Mouse (Mus musculus) c-Kit-positive CD71-positive TER-119-positive erythroid progenitor cells, embryonic 14.5 days (primary cell): Measurements from ENCODE around the gene Dgcr6.
"Not testable (repeated sequence)": the region's sequence is repeated elsewhere in the genome, so short reads cannot be mapped to it uniquely, and the experiment has no call there.

Source experiments
- DNase-seq: peaks from one replicate; pipeline ENCODE4 v3.0.0-alpha.2; 2013; ENCODE audit warnings: low spot score

Gene Dgcr6

GRCm38 (mm10) chr16:18052731-18053202 lies at the start of gene Dgcr6:
Gene Dgcr6, plus strand, starts transcription at chr16:18052860.
- DNase-seq, result peak; percentile 48

GRCm38 (mm10) chr16:18004589-18004988 lies 48.1 kb upstream of the Dgcr6 start:
- no peak for DNase-seq

DNA sequence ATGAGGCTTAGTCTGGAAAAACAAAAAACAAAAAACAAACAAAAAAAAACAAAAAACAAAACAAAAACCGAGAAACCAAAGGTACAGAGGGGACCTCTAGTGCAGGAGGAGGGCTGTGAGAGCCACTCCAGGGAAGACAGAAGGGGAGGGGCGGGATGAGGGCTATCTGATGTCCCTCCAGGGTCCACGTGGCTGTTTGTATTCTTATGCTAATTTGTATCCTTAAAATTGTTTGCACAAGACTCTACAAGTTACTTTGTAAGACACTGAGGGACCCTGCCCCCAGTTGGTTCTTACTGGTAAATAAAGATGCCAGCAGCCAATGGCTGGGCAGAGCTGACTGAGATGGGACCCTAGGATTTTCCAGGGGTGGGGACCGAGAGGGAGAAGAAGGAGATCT lies 45.6 kb upstream of the Dgcr6 start:
- no peak for DNase-seq

- DNase-seq, result no peak
Measured at GRCm38 (mm10) chr16:18011101-18011500, 41.6 kb upstream of the Dgcr6 start.

DNA sequence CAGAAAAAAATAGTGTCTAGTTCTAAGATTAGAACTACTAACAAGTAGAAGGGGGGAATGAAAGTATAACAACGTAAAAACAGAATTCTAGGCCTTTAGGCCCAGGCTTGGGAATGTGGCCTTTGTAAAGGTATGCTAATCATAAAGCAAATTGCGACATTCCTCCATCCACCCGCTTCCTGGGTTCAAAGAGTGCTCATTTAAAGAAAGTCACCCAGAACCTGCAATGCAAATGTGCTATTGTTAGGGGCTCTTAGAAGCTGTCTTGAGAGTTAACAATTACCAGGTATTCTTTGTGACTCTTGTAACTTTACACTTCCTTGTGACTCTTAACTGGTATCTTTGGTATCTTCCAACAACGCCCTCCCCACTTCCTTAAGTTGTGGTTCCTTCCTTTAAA lies 36.2 kb upstream of the Dgcr6 start:
- not testable (repeated sequence) for DNase-seq

DNA sequence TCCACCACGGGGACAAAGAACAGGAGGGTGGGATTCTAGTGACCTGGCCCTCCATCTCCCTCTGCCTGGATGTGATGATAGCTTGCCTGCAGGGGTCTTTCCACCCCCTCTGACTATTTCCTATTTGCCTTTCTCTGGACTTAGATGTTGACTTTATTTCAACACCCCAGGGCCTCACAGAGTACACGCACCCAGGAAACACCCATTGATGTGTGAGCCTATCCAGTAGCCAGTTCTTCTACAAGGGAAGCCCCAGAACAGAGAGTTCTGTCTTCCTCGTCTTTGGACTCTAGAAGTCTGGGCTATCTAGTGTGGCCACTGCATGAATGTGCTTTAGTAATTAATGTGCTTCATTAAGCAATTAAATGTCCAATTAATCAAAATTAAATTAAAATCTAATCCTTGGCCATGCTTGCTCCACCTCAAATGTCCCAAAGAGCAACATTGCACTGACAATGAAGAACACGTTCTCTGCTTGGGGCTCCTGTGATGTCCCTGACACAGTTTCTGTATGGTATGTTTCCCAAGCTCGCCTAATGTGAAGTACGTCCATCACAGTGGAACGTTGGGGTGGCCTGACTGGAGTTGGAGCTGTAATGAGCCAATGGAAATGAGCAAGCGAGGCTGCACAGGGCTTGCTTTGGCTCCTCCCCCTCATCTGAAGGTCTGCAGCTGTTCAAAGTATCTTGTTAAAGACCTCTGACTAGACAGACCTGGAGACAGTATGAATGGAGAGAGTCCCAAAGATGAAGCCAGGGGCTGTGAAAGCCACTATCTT lies 29.7 kb upstream of the Dgcr6 start:
- DNase-seq, result no peak

DNA sequence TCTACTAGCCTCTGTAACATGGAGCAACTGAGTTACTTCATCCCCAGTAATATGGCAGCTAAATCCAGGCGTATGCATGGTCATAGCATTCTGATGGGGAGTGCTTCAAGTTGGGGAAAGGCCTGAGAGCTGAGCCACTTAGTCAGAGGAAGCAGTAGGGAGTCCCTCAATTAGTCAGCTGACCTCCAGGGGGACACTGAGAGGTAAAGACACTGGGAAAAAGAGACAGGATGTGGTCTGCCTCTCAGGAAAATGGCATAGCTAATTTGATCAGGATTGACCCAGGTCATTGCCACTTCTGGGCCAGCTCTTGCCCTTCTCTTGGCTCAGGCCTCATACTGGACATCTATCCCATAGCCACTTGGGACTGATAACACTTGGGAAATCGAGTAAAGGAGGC lies 25.3 kb upstream of the Dgcr6 start:
- no peak for DNase-seq

DNA sequence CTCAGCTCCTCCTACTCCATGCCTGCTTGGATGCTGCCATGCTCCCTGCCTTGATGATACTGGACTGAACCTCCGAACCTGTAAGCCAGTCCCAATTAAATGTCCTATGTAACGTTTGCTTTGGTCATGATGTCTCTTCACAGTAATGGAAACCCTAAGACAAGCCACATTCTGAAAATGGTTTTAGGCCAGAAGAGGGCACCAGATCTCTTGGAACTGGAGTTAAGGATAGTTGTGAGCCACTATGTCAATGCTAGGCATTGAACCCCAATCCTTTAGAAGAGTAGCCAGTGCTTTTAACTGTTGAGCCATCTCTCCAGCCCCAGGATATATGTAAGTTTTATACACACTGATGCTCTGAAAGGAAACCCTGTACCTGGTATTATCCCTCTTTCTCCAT lies 20.9 kb upstream of the Dgcr6 start:
- peak; percentile 3 for DNase-seq

- no peak for DNase-seq
Measured at GRCm38 (mm10) chr16:18033289-18033688, 19.4 kb upstream of the Dgcr6 start.

DNA sequence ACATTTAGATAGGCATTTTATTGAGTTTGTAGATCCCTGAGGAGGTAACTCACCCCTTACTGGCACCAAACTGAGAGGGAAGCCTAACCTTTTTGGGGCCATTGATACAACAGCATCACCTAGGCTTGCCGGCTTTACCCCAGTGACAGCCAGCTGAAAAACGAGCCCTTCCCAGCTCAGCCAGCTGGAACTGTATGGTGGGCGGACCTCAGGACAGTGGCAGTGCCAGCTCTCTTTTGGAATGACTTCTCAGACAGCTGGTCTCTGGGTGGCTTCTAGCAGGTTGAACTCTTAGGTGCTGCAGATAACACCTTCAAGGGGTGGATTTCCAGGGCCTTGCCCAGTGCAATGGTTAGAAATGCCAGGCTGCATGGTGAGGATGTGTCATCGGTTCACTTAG lies 18.4 kb upstream of the Dgcr6 start:
- DNase-seq, result no peak

GRCm38 (mm10) chr16:18036425-18036955 lies 16.2 kb upstream of the Dgcr6 start:
- peak; percentile 87 for DNase-seq

- DNase-seq, result no peak
Measured at GRCm38 (mm10) chr16:18037025-18037424, 15.6 kb upstream of the Dgcr6 start.

- no peak for DNase-seq
Measured at GRCm38 (mm10) chr16:18044991-18045390, 7.7 kb upstream of the Dgcr6 start.

- DNase-seq, result peak; percentile 33
Measured at GRCm38 (mm10) chr16:18047660-18048059, 5.0 kb upstream of the Dgcr6 start.

GRCm38 (mm10) chr16:18048071-18048470 lies 4.6 kb upstream of the Dgcr6 start:
- DNase-seq, result no peak

DNA sequence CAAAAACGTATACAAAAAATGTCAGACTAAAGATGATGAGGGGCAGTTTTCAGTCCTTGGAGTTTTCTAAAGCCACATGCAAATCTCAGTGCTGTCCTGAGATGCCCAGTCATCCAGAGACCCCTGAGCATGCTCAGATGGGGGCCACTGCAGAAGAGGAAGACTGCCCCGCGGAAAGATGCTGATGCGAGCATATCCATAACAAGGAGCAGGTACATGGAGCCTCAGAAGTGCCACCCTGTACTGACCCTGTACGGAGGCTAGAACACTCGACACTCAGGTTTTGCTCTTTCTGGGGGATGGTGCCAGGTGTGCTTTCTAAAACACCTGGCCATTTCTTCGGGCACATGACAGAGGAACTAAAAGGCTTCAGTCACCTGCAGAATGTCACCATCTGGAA lies 338 bp upstream of the Dgcr6 start:
- no peak for DNase-seq

- no peak for DNase-seq
Measured at GRCm38 (mm10) chr16:18056215-18056614, 3.6 kb downstream of the Dgcr6 start.

GRCm38 (mm10) chr16:18058331-18058731 lies 5.7 kb downstream of the Dgcr6 start:
- DNase-seq, result no peak

- no peak for DNase-seq
Measured at GRCm38 (mm10) chr16:18059243-18059642, 6.6 kb downstream of the Dgcr6 start.

DNA sequence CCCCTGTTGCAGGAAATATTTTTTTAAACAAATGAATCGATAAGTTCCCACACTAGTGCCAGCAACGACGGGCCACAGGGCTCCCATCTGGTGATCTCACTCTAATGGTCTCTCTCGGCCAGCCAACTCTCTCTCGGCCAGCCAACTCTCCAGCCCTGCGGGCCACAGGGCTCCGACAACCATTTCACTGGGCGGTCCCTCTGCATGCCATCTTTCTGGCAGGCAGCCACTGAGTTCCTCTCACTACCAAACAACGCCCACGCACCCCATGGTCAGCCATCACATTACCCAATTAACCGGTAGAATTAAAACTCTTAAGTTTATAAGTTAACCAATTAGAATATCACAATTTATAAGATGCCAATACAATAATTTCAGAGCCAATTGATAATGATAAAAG lies 8.5 kb downstream of the Dgcr6 start:
- no peak for DNase-seq

DNA sequence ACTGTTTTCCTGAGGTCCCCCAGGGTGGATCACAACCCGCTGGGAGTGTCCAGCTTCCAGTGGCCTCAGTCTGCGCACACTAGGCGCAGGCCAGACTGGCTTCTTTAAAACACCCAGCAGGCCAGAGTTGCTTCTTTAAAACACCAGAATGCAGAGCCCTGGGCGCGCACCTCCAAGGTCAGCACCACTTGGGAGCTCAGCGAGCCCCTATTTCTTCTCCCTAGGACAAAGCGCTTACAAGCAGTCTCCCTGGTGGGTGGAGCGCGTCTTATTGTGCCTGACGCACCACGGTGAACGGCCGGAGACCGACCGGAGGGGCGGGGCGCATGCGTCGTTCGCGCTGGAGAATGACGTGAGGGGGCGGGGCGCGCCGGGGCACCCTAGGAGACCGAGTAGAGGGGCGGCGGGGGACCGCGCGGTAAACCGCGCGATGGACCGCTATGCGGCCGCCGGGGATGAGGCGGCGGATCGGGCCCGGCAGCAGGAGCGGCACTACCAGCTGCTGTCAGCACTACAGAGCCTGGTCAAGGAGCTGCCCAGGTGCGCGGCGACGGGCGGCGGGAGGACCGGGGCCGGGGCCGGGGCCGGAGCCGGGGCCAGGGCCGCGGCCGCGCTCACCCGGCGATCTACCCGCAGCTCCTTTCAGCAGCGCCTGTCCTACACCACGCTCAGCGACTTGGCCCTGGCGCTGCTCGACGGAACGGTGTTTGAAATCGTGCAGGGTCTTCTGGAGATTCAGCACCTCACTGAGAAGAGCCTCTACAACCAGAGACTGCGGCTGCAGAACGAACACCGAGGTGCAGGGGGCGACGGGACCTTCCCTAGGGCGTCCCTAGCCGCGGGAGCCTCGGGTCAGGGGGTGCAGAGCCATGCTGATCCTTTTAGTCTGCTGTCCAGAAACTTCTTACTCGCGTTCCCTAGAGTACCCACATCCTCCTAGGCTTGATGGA lies 13.7 kb downstream of the Dgcr6 start:
- peak; percentile 84 for DNase-seq

DNA sequence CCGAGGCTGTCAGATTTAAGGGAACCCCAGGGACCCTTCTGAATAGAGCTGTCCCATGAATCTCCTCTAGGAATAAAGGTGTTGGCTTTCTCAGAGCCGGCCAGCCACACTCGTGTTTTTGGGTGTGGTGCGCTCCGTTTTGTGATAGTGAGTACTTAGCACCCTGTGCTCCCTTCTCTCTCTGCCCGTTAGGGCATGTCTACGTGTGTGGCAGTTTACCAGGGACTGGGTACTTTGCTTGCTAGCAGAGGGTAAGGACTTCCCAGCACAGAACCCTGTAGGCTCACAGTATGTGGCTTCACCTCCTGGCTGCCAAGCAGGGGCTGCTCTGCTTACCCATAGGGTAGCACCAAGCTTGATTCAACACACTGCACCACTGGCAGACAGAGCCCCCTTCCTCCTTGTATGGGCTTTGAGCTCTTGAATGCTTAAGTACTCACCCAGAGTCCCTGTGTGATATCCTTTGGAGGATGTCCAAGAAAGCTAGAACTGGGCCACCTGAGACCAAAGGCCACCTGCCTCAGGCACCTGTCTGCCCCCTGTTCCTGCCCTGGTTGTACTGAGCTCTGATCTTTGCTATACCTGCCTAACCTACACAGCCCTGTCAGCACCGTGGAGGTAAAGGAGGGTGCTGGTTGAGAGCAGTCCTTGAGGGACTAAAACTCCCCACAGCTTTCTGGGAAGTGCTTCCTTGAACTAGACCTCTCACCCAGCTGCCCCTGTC lies 16.2 kb downstream of the Dgcr6 start:
- no peak for DNase-seq
